Mouse (Mus musculus) ES-E14 (cell line): ENCODE results near the gene Syt8.

ENCODE experiments used
- CHD2 ChIP-seq: IDR thresholded peaks from 2 replicates; pipeline ENCODE4 v1.6.1; 2014; ENCODE audit warnings: mild to moderate bottlenecking, low read depth, low read length, inconsistent platforms
- HCFC1 ChIP-seq: IDR thresholded peaks from 2 replicates; pipeline ENCODE4 v1.6.1; 2012; ENCODE audit warnings: low read length, inconsistent platforms, borderline replicate concordance; ENCODE audit not compliant: insufficient read depth
- MAFK ChIP-seq: IDR thresholded peaks from 2 replicates; pipeline ENCODE4 v1.6.1; 2014; ENCODE audit warnings: mild to moderate bottlenecking, low read depth, low read length, inconsistent platforms; ENCODE audit not compliant: insufficient read depth
- ZNF384 ChIP-seq: IDR thresholded peaks from 2 replicates; pipeline ENCODE4 v1.6.1; 2012; ENCODE audit warnings: low read depth, low read length, inconsistent platforms

DNA sequence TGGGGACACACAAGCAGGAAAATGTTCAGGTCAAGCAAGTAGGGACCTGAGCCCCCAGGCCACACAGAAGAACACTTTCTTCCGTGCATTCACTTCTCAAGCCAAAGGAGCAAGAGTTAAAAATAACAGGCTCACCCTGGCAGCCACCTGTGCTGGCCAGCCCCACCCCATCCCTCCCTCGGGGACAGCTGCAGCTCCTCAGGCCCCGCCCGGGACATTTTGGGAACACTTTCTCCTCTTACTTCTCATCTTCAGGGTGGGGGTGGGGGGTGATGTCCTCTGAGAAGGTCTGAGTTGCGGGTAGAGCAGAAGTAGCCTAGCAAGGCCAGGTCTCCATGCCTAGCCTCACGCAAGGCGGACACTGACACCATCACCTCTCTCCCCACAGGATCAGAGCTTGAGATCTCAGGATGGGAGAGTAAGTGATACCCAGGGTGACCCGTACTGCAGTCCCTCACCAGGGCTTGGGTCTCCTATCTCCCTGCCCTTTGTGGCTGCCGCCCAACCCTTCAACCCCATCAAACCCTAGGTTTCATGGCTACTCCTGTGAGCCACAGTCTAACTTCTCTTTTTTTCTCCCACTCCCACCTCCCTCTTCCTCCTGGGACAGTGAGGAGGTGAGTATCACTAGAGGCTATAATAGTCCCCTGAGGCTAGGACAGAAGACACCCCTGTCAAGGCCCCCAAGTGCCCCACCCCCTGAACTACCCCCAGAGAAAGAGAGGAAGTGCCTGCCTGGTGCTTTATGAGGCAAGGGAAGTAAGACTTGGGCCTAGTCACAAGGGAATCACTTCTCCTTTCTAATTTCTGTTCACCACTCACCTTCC is 7.6 kb downstream of the Syt8 start:
- TF ChIP-seq MAFK (no peak), CHD2 (no peak), ZNF384 (no peak), HCFC1 (no peak)
